Mouse (Mus musculus) midbrain, embryonic 12.5 days (tissue): ENCODE results near the gene Arpp21. TPM values are rescaled to one million over a fixed set of nuclear protein-coding genes. Genes with fewer than 3 reads are reported as not detected.

ENCODE experiments used
- ATAC-seq: fragments of 200-750 bp; cut with Nextera tagmentation; 2 replicates; pipeline ENCODE4 v1.8.0; 2017; ENCODE audit warnings: low read depth, moderate TSS enrichment, moderate library complexity; ENCODE audit not compliant: low FRiP score
- H3K27ac ChIP-seq: fragments of 300-500 bp; sonication (generic); replicated peaks from 2 replicates; pipeline ENCODE4 v1.5.1; 2016; ENCODE audit warnings: mild to moderate bottlenecking
- H3K27me3 ChIP-seq: fragments of 300-500 bp; sonication (generic); 2 replicates; pipeline ENCODE4 v1.6.1; 2016; ENCODE audit warnings: mild to moderate bottlenecking
- H3K36me3 ChIP-seq: fragments of 300-500 bp; sonication (generic); 2 replicates; pipeline ENCODE4 v1.6.1; 2016
- H3K4me1 ChIP-seq: fragments of 300-500 bp; sonication (generic); 2 replicates; pipeline ENCODE4 v1.6.1; 2016
- H3K4me2 ChIP-seq: fragments of 300-500 bp; sonication (generic); replicated peaks from 2 replicates; pipeline ENCODE4 v1.6.1; 2016; ENCODE audit warnings: mild to moderate bottlenecking, moderate library complexity
- H3K4me3 ChIP-seq: fragments of 300-500 bp; sonication (generic); 2 replicates; pipeline ENCODE4 v1.5.1; 2016; ENCODE audit warnings: mild to moderate bottlenecking
- H3K9ac ChIP-seq: fragments of 300-500 bp; sonication (generic); replicated peaks from 2 replicates; pipeline ENCODE4 v1.6.1; 2016; ENCODE audit warnings: mild to moderate bottlenecking, moderate library complexity
- H3K9me3 ChIP-seq: fragments of 300-500 bp; sonication (generic); 2 replicates; pipeline ENCODE4 v1.6.1; 2016; ENCODE audit warnings: mild to moderate bottlenecking
- WGBS: fragments of 180-500 bp; shearing (Covaris S2); methylation state at CpG from one replicate; pipeline ENCODE4 v1.1.7; 2016; 5-methylcytosine and 5-hydroxymethylcytosine counted together
- polyA plus RNA-seq: library from polyadenylated mRNA; unstranded; fragments of >200 nt; fragmentation: Nextera tagmentation; extraction: Ambion mirVana; gene quantifications from 2 replicates; pipeline ENCODE4 v1.2.1, GENCODE M21; 2016

Arpp21 gene
- polyA plus RNA-seq, 1 experiment from 2014 or later, result 10.1 TPM

DNA sequence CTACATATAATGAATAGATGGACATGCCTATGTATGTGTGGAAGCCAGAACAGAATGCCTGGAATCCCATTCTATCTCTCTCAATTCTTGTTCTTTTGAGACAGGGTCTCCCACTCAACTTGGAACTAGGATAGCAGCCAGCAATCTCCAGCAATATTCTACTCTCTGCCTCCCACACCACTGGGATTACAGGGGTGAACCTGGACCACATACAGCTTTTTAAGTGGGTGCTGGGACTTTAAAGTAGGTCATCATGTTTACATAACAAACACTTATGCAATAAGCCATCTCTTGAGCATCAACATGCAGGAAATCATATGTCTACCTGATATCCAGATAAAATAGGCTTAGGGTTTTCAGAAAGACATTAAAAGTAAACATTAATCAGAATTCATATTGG is 41.7 kb downstream of the Arpp21 start:
- Histone ChIP-seq H3K36me3 (no peaks in the 10 kb centered on the region), H3K27me3 (no peaks in the 10 kb centered on the region), H3K4me2 (no peak overlapping the region), H3K4me3 (no peak overlapping the region), H3K9me3 (no peaks in the 10 kb centered on the region), H3K4me1 (no peaks in the 10 kb centered on the region), H3K9ac (no peak overlapping the region), H3K27ac (no peak overlapping the region)
- ATAC-seq, result no peak

DNA sequence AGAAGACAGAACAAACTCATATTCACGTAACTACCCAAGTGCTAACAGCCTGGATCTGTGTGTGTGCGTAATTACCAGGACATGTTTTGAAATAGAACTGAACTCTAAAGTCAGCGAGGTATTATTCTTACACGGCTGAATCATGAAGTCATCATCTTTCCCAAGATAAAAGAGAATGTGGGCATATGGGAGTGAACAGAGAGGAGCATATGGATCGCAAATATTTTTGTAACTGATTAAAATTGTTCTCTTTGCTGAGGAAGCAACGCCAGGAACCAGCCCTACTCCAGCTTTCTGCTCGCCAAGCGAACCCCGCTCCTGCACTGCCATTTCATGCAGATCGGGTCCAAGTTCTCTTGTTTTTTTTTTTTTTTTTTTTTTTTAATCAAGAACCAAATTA is 46.3 kb downstream of the Arpp21 start:
- H3K9me3 ChIP-seq, result no peaks in the 10 kb centered on the region
- 93% methylated on average over 10 of the region's 10 CpGs for WGBS
- no peak for ATAC-seq

DNA sequence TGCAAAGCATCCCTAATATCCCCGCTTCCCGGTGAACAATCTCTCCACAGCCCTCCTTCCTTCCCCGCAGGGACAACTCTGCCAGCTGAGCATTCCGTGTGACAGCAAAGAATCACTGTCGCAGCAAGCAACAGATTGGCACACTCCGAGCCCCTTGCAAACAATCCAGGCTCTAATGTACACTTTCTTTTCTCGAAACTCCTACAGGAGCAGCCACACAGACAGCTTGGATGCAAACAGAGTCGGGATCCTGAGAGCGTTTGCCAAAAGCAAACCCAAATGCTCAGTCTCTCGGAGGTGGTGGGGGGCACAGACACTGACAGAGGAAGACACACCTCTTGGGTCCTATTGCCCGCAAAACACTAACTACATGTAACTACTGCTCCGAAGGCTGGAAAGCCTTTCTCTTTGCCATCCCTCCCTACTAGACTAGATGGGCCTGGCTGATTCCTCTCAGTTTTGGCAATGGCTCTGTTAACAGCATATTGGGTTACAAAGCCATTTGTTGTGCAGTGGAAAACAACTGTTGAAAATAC is 47.3 kb downstream of the Arpp21 start:
- H3K27ac ChIP-seq, result no peak overlapping the region
- WGBS, result 49% methylated on average over 12 of the region's 12 CpGs

More for the DNA sequence above, 46.3 kb downstream of the Arpp21 start:
- H3K27me3 ChIP-seq, result peaks cover 26% of the 10 kb centered on the region
- H3K4me2 ChIP-seq, result no peak overlapping the region
- no peak overlapping the region for H3K9ac ChIP-seq
- no peaks in the 10 kb centered on the region for H3K36me3 ChIP-seq
- H3K4me3 ChIP-seq, result no peak overlapping the region
- peaks cover 25% of the 10 kb centered on the region for H3K4me1 ChIP-seq
- no peak overlapping the region for H3K27ac ChIP-seq

DNA sequence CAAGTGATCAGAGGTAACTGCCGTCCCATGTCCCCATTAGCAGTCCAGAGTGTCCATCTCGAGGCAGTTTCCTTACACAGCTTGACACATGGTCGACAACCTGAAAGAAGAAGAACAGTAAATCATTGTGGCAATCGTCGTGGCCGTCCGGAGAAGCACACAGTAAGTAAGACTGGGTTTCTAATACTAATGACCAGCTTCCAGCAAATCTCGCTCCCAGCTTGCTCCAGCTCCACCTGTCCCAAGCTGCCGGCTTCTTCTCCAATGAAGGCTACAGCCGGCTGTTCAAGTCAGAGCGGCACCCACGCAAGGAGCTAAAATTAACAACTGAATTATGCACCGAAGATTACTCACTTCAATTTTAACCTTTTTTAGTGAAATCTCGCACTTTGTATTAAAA is 48.1 kb downstream of the Arpp21 start:
- no peak overlapping the region for H3K4me3 ChIP-seq
- 39% methylated on average over 14 of the region's 14 CpGs for WGBS
- peaks cover 26% of the 10 kb centered on the region for H3K27me3 ChIP-seq

More for the DNA sequence above, 47.3 kb downstream of the Arpp21 start:
- Histone ChIP-seq H3K4me1 (peaks cover 25% of the 10 kb centered on the region), H3K9ac (no peak overlapping the region), H3K4me3 (no peak overlapping the region), H3K4me2 (no peak overlapping the region), H3K9me3 (no peaks in the 10 kb centered on the region), H3K27me3 (peaks cover 26% of the 10 kb centered on the region), H3K36me3 (no peaks in the 10 kb centered on the region)
- no peak for ATAC-seq

DNA sequence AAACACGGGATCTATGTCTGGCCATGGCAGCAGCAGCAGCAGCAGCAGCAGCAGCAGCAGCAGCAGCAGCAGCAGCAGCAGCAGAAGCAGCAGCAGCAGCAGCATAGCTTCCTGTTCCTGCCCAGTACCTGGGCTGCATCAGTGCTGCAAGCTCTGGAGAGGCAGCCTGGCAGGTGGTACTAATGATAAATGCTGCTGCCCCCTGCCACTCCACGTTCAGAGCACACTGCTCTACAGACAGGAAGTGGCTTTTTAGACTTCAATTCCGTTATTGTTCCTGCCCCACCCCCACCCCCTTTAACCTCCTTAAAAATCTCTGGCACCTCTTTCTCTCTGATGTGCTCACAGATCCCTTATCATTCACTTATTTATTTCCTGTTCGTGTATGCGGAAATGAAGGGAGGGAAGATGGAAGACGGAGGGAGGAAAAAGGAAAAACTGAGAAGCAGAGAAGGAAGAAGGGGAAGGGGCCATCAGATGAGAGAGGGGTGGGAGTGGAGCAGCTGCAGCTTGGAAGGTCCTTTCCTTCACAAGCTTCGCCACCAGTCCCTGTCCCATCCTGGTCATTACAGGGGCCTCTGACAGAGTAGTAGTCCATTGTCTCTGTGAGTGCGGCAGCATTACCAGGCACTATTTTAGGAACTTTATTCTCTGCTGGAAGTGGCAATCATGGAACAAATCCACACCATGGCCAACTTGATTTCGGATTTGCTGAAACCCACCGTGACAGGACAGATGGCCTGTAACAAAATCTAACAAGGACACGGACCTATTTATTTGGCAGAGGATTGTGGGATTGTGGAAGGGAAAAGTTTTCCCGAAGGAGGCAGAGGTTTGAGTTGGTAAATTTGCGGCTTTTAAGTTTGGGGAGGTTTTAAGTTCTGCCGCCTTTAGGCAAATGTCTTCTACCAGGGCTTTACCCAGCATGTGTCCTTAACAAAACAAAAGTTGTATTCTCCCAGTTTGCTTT is 49.1 kb downstream of the Arpp21 start:
- Histone ChIP-seq H3K36me3 (no peaks in the 10 kb centered on the region), H3K27ac (peak overlapping the region; percentile 6; the same call in 1 of the 2 replicates), H3K27me3 (peaks cover 26% of the 10 kb centered on the region), H3K4me3 (no peak overlapping the region), H3K9me3 (no peaks in the 10 kb centered on the region), H3K4me2 (peak overlapping the region; percentile 25), H3K9ac (no peak overlapping the region), H3K4me1 (peaks cover 25% of the 10 kb centered on the region)
- peak; percentile 65 for ATAC-seq
- WGBS, result 16% methylated on average over 14 of the region's 14 CpGs

More for the DNA sequence above, 48.1 kb downstream of the Arpp21 start:
- H3K4me2 ChIP-seq, result peak overlapping the region; percentile 26; the same call in 1 of the 2 replicates
- H3K9ac ChIP-seq, result no peak overlapping the region
- H3K4me1 ChIP-seq, result peaks cover 25% of the 10 kb centered on the region
- no peaks in the 10 kb centered on the region for H3K36me3 ChIP-seq
- ATAC-seq, result 0 out of 2 replicates have a peak, but pooled peaks have one; percentile 42
- no peaks in the 10 kb centered on the region for H3K9me3 ChIP-seq
- no peak overlapping the region for H3K27ac ChIP-seq

DNA sequence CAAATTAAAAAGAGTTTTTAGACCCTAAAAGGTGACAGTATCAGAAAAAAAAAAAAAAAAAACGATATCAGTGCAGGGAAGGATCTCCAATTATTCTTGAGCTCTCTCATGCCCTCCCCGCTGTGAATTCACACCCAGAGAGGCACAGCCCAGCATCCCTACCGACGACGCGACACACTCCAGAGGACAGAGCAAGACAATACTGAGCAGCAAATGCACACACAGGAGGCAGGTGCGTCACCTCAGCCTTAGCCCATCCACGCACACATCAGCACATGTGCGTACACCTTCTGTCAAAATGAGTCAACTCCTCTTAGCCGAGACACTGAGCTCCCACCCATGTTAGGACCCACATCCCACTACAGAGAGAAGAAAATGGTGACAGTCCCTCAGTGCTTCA is 50.0 kb downstream of the Arpp21 start:
- no peak overlapping the region for H3K4me2 ChIP-seq
- peak; percentile 45; the same call in 1 of the 2 replicates for ATAC-seq
- no peaks in the 10 kb centered on the region for H3K9me3 ChIP-seq
- H3K4me3 ChIP-seq, result no peak overlapping the region
- H3K36me3 ChIP-seq, result no peaks in the 10 kb centered on the region
- 59% methylated on average over 10 of the region's 10 CpGs for WGBS
- H3K4me1 ChIP-seq, result peaks cover 25% of the 10 kb centered on the region
- H3K27me3 ChIP-seq, result peaks cover 26% of the 10 kb centered on the region
- H3K27ac ChIP-seq, result no peak overlapping the region
- H3K9ac ChIP-seq, result no peak overlapping the region

DNA sequence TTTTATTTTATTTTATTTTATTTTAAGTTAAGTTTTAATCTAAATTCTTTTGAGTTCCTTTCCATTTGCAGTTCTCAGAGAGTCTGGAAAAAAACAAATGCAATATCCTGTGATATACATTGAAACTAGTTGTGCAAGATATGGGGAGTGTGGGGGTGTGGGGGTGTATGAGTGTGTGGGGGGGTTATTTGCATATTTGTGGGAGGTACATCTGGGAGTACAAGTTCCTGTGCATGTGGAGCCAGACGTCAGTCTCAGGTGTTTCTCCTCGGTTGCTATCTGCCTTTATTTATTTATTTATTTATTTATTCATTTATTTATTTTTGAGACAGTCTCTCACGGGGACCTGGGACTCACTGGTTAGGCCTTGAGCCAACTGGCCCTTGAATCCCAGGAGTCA is 53.0 kb downstream of the Arpp21 start:
- no peak overlapping the region for H3K9ac ChIP-seq
- H3K4me1 ChIP-seq, result peaks cover 16% of the 10 kb centered on the region
- H3K4me2 ChIP-seq, result no peak overlapping the region
- ATAC-seq, result no peak
- H3K27ac ChIP-seq, result no peak overlapping the region
- no peaks in the 10 kb centered on the region for H3K36me3 ChIP-seq
- WGBS, result 80% methylated on average over 3 of the region's 3 CpGs
- no peak overlapping the region for H3K4me3 ChIP-seq
- no peaks in the 10 kb centered on the region for H3K9me3 ChIP-seq
- peaks cover 21% of the 10 kb centered on the region; the same call in 1 of the 2 replicates for H3K27me3 ChIP-seq

DNA sequence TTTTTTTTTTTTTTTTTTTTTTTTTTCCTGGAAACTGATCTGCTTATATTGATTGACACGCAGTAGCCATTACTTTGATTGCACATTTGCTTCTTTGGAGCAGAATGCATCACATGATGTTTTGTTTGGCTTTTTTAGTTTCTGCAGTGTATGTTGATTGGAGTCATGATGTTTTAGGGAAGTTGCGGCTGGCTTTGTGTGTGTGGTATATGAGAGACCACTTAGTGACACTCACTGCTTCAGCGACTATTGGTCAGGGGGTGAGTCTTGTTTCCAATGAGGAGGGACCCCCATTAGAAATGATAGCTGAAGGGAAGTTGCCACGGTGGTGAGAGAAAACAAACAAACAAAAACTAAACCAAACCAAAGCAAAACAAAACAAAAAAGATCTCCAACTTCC is 55.7 kb downstream of the Arpp21 start:
- Histone ChIP-seq H3K27ac (no peak overlapping the region), H3K27me3 (no peaks in the 10 kb centered on the region), H3K4me2 (no peak overlapping the region), H3K9me3 (no peaks in the 10 kb centered on the region), H3K36me3 (no peaks in the 10 kb centered on the region), H3K4me3 (no peak overlapping the region), H3K9ac (no peak overlapping the region), H3K4me1 (peaks cover 7% of the 10 kb centered on the region)
- WGBS, result 90% methylated on average over 4 of the region's 4 CpGs
- no peak for ATAC-seq

DNA sequence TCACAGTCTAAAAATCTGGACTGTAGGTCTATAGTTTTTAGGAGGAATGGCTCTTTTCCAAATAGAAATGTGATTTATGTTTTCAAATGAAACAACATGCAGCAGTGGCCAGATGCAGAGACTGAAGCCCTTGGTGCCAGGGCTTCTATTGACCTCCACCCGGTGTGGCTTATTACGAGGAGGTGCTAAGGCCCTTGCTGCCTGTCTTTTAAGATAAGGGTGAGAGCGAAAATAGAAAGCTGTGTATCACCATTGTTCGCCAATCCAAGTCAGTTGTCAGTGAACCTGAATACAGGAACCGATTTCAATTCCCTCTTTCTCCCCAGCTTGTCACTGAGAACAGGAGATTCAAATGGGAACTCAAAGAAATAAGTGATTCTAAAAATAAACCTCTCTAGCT is 57.3 kb downstream of the Arpp21 start:
- H3K27me3 ChIP-seq, result no peaks in the 10 kb centered on the region
- no peak overlapping the region for H3K27ac ChIP-seq
- WGBS, result 64% methylated on average over 5 of the region's 5 CpGs
- H3K4me3 ChIP-seq, result no peak overlapping the region
- H3K4me1 ChIP-seq, result peaks cover 17% of the 10 kb centered on the region
- no peak overlapping the region for H3K9ac ChIP-seq
- no peak overlapping the region for H3K4me2 ChIP-seq
- no peaks in the 10 kb centered on the region for H3K9me3 ChIP-seq
- no peaks in the 10 kb centered on the region for H3K36me3 ChIP-seq
- ATAC-seq, result no peak

DNA sequence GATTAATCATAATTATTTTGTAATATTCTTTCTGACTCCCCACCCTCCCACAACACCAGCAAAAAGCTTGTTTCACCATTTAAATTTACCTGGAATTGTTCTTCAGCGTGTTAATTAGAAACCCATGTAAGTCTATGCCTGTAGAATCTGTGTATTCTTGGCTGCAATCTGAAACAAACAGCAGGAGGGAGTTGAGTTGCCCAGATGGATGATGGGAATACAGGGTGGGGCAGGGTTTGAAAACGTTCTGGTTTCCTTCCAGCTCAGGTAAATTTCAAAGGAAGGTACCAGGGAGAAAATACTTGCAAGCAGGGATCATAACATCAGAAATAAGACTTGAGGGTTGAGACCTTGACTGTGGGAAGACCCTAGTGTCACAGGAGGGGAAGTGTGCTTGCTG is 58.2 kb downstream of the Arpp21 start:
- H3K4me2 ChIP-seq, result no peak overlapping the region
- no peaks in the 10 kb centered on the region for H3K27me3 ChIP-seq
- H3K9ac ChIP-seq, result no peak overlapping the region
- peaks cover 17% of the 10 kb centered on the region for H3K4me1 ChIP-seq
- no peaks in the 10 kb centered on the region for H3K36me3 ChIP-seq
- H3K9me3 ChIP-seq, result no peaks in the 10 kb centered on the region
- H3K4me3 ChIP-seq, result no peak overlapping the region
- no peak for ATAC-seq
- H3K27ac ChIP-seq, result no peak overlapping the region
- WGBS, result 72% methylated on average over 2 of the region's 2 CpGs

DNA sequence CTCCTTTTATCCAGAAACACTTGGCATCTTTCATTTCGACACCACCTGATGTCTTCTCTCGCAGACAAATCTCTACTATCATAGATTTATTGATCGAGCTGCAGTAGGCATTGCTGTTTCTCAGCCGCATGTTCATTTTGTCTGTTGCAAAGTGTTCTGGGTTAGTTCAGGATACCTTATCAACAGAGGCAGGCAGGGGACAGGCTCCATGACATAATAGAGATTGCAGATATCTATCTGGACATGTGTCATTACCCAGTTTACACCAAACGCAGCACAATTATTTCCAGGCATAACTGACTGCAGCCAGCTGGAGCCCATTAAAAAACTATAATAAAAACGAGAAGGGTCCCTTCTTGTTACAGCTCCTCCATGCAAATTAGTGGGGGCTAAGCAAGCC is 59.4 kb downstream of the Arpp21 start:
- 0 out of 2 replicates have a peak, but pooled peaks have one; percentile 39 for ATAC-seq
- H3K36me3 ChIP-seq, result no peaks in the 10 kb centered on the region

More for the DNA sequence above, 59.4 kb downstream of the Arpp21 start:
- no peak overlapping the region for H3K9ac ChIP-seq
- no peak overlapping the region for H3K27ac ChIP-seq
- 74% methylated on average over 6 of the region's 6 CpGs for whole genome bisulfite sequencing
- no peaks in the 10 kb centered on the region for H3K9me3 ChIP-seq
- H3K4me3 ChIP-seq, result no peak overlapping the region
- peaks cover 17% of the 10 kb centered on the region for H3K4me1 ChIP-seq
- H3K4me2 ChIP-seq, result no peak overlapping the region
- H3K27me3 ChIP-seq, result no peaks in the 10 kb centered on the region
